Mouse (Mus musculus) MN1 (cell line): ENCODE measurements around the gene Gm5065.

Experiments
- DNase-seq: peaks from one replicate; pipeline ENCODE4 v3.0.0-alpha.2; 2016; ENCODE audit warnings: low spot score

Gene Gm5065

GRCm38 (mm10) chr7:5350237-5350636 is at the start of gene Gm5065:
Gm5065 (plus strand) TSS chr7:5350537.
- DNase-seq, result no peak

GRCm38 (mm10) chr7:5327511-5327910 is 22.8 kb upstream of the Gm5065 start:
- no peak for DNase-seq

- no peak for DNase-seq
Measured at GRCm38 (mm10) chr7:5350935-5351334, 598 bp downstream of the Gm5065 start, which contains the start of gene Nlrp2. Nlrp2 (minus strand) TSS chr7:5351035.

GRCm38 (mm10) chr7:5363599-5363998 is 13.3 kb downstream of the Gm5065 start:
- no peak for DNase-seq

- DNase-seq, result no peak
Measured at GRCm38 (mm10) chr7:5366724-5367123, 16.4 kb downstream of the Gm5065 start.

GRCm38 (mm10) chr7:5406201-5406600 is 55.9 kb downstream of the Gm5065 start:
- DNase-seq, result no peak
